In genomic region chr1:184442701-184443100, GRCm38 (mm10) we compare ENCODE assay signal across 24 mouse cellular contexts.
DNase-seq lines count a peak whose midpoint lies in the region; ATAC-seq and TF ChIP-seq lines count a peak whose summit lies in the region.
"Had no signal": no experiment of that assay in that cellular context is flagged by ENCODE, and none has a peak within 500 bp of the region (broad histone marks: within the 10 kb centered on the region; RNA-seq: fewer than 3 reads in every experiment).

No protein-coding gene starts in this region.

- no peaks in the 10 kb centered on the region for H3K27me3 ChIP-seq in heart, embryonic 14.5 days (ENCODE audit: control insufficient read depth, insufficient read depth, low read length)
- H3K27me3 ChIP-seq in lung, embryonic 16.5 days (ENCODE audit: control insufficient read depth, insufficient read depth, low read depth, low read length), result no peaks in the 10 kb centered on the region; the same call in 1 of the 2 replicates
- H3K27me3 ChIP-seq: CH12.LX; embryonic facial prominence, embryonic 15.5 days; hindbrain, embryonic 12.5 days had no signal

- H3K36me3 ChIP-seq in heart, embryonic 14.5 days (ENCODE audit: control insufficient read depth, insufficient read depth, low read length), result no peaks in the 10 kb centered on the region
- H3K36me3 ChIP-seq in lung, embryonic 16.5 days (ENCODE audit: control insufficient read depth, insufficient read depth, low read length), result no peaks in the 10 kb centered on the region
- H3K36me3 ChIP-seq: embryonic facial prominence, embryonic 15.5 days; forebrain, embryonic 10.5 days; hindbrain, embryonic 12.5 days had no signal

- H3K4me1 ChIP-seq in heart, embryonic 14.5 days (ENCODE audit: control insufficient read depth in 2 of 2, insufficient read depth in 2 of 2, low read length in 2 of 2), result peaks cover 6 to 7% of the 10 kb centered on the region in 2 experiments
- H3K4me1 ChIP-seq in lung, adult 2 months (ENCODE audit: control insufficient read depth, insufficient read depth, low read length), result no peaks in the 10 kb centered on the region
- peaks cover 3% of the 10 kb centered on the region; the same call in 1 of the 2 replicates for H3K4me1 ChIP-seq in lung, embryonic 16.5 days (replicated peaks; ENCODE audit: control insufficient read depth, insufficient read depth, low read length)

- H3K9ac ChIP-seq in heart, embryonic 14.5 days (ENCODE audit: low read length), result no peak overlapping the region
- no peak overlapping the region for H3K9ac ChIP-seq in lung, embryonic 16.5 days (ENCODE audit: low read length)
- H3K9ac ChIP-seq: embryonic facial prominence, embryonic 15.5 days; hindbrain, embryonic 12.5 days had no signal

- ATAC-seq in heart, embryonic 14.5 days (ENCODE audit: insufficient number of reproducible peaks, insufficient read depth, low FRiP score, low read depth), result no peak
- ATAC-seq in lung, embryonic 16.5 days (ENCODE audit: low read depth), result peak; percentile 36
- ATAC-seq: activated CD4-positive, CD25-positive, alpha-beta regulatory T cell, adult 4 months; forebrain, embryonic 14.5 days; hindbrain, postnatal 0 days; Patski had no signal

- H3K27ac ChIP-seq in heart, embryonic 14.5 days (replicated peaks in 1 of 2; ENCODE audit: control insufficient read depth in 1 of 2, insufficient read depth in 1 of 2, low read depth in 2 of 2, low read length in 2 of 2), result no peak overlapping the region
- H3K27ac ChIP-seq in lung, embryonic 16.5 days (ENCODE audit: low read length), result peak overlapping the region; percentile 28; the same call in 1 of the 2 replicates
- H3K27ac ChIP-seq: embryonic facial prominence, embryonic 15.5 days; forebrain, embryonic 10.5 days; hindbrain, embryonic 12.5 days; hindbrain, postnatal 0 days had no signal

- 23% methylated on average over 3 of the region's 3 CpGs for WGBS in heart, embryonic 14.5 days
- 51% methylated on average over 3 of the region's 3 CpGs for WGBS in lung, adult 2 months
- WGBS in lung, embryonic 16.5 days, result 41% methylated on average over 3 of the region's 3 CpGs

- no peak for TF ChIP-seq POLR2A in lung, adult 2 months (IDR thresholded peaks at IDR 0.05; ENCODE audit: borderline replicate concordance, extremely low read depth, low read depth, low read length)

- H3K4me2 ChIP-seq in heart, embryonic 14.5 days (ENCODE audit: low read length), result 0 out of 2 replicates have a peak overlapping the region, but pooled peaks have one; percentile 2
- no peak overlapping the region for H3K4me2 ChIP-seq in lung, embryonic 16.5 days (ENCODE audit: low read depth, low read length)
- H3K4me2 ChIP-seq: embryonic facial prominence, embryonic 15.5 days; heart, embryonic 11.5 days; hindbrain, embryonic 12.5 days had no signal

- no peak for TF ChIP-seq CTCF in lung, adult 2 months (IDR thresholded peaks at IDR 0.05; ENCODE audit: insufficient read depth, low read length)

- H3K9me3 ChIP-seq in heart, embryonic 14.5 days (ENCODE audit: control insufficient read depth, low read length), result no peaks in the 10 kb centered on the region
- no peaks in the 10 kb centered on the region for H3K9me3 ChIP-seq in lung, embryonic 16.5 days (ENCODE audit: control insufficient read depth, low read length)
- H3K9me3 ChIP-seq: embryonic facial prominence, embryonic 15.5 days; forebrain, embryonic 10.5 days; hindbrain, embryonic 12.5 days had no signal

- no peak overlapping the region for H3K4me3 ChIP-seq in heart, embryonic 14.5 days (ENCODE audit: control insufficient read depth in 1 of 2, insufficient read depth in 1 of 2, low read depth in 1 of 2, low read length in 2 of 2)
- no peak overlapping the region for H3K4me3 ChIP-seq in lung, adult 2 months (replicated peaks; ENCODE audit: extremely low read depth, low read depth, low read length)
- no peak overlapping the region for H3K4me3 ChIP-seq in lung, embryonic 16.5 days (ENCODE audit: low read length)
- H3K4me3 ChIP-seq: embryonic facial prominence, embryonic 15.5 days; erythroblast, embryonic 14.5 days; forebrain, embryonic 10.5 days; hindbrain, embryonic 12.5 days had no signal

- no peak for DNase-seq in heart, adult 9 months (ENCODE audit: low spot score in 2 of 2)
- peak; percentile 16 for DNase-seq in lung, adult 2 months
- peak; percentile 50 for DNase-seq in lung, postnatal 25 days (ENCODE audit: low spot score)
- DNase-seq in kidney, postnatal 36 days, result no peak
- no peak for DNase-seq in kidney, postnatal 4 days
- DNase-seq: adrenal gland, adult 2 months; cerebellum, adult 11 months; cerebellum, adult 8-10 months; cerebellum, postnatal 14 days; embryo, embryonic 11 days; heart, adult 18-20 months; heart, postnatal 36 days had no signal

Comparison
In these comparisons a context has a peak if more than half of its experiments do, and no peak if none do; other contexts are left out.
1. DNase-seq: peak in lung, adult 2 months (single experiment) and lung, postnatal 25 days (single experiment); none in heart, adult 9 months (0 of 2), kidney, postnatal 36 days (0 of 2) and kidney, postnatal 4 days (0 of 2).